Mouse (Mus musculus) layer of hippocampus, postnatal 36 days (tissue): ENCODE measurements around the gene Raet1d. TPM values are rescaled to one million over a fixed set of nuclear protein-coding genes. Genes with fewer than 3 reads are reported as not detected.
"Not testable (repeated sequence)": the region's sequence is repeated elsewhere in the genome, so short reads cannot be mapped to it uniquely, and the experiment has no call there.

Experiments
- DNase-seq, 2 experiments: peaks; one replicate each; pipeline ENCODE4 v3.0.0; 2022
- total RNA-seq, 2 experiments: library from RNA; stranded (reverse); gene quantifications; 2 replicates each; pipeline ENCODE4 v1.2.3; 2021

Raet1d gene
- not detected for total RNA-seq

GRCm38 (mm10) chr10:22360252-22360651 lies at the start of gene Raet1d:
TSS of gene Raet1d (plus strand) at chr10:22360552.
- not testable (repeated sequence) for DNase-seq

- no peak for DNase-seq
These were observed 37.5 kb upstream of the Raet1d start for GRCm38 (mm10) chr10:22322858-22323257.

DNA sequence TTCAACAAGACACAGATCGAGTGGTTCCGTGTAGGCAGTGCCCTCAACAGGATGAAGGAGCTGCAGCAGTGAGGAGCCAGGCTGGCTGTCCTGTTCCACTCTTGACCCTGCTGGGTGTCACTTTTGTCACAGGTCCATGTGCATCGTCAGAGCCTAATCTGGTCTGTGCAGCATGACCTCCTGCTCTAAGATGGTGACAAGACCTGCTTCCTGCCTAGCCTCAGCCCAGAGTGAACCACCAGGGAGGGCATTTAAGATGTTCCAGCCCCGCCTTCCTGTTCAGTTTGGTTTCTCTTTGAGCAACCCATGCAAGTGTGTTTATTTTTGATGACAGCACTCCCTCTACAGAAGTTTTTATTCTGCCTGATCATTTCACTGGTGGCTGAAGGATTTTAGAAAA lies 14.6 kb upstream of the Raet1d start:
- DNase-seq, result not testable (repeated sequence)

- DNase-seq, result not testable (repeated sequence)
These were observed 6.7 kb upstream of the Raet1d start for GRCm38 (mm10) chr10:22353548-22354195.

- DNase-seq, result not testable (repeated sequence)
These were observed 6.2 kb upstream of the Raet1d start for GRCm38 (mm10) chr10:22354196-22354574.

GRCm38 (mm10) chr10:22357373-22357772 lies 3.0 kb upstream of the Raet1d start:
- not testable (repeated sequence) for DNase-seq

- not testable (repeated sequence) for DNase-seq
These were observed 605 bp downstream of the Raet1d start for GRCm38 (mm10) chr10:22360957-22361356.

DNA sequence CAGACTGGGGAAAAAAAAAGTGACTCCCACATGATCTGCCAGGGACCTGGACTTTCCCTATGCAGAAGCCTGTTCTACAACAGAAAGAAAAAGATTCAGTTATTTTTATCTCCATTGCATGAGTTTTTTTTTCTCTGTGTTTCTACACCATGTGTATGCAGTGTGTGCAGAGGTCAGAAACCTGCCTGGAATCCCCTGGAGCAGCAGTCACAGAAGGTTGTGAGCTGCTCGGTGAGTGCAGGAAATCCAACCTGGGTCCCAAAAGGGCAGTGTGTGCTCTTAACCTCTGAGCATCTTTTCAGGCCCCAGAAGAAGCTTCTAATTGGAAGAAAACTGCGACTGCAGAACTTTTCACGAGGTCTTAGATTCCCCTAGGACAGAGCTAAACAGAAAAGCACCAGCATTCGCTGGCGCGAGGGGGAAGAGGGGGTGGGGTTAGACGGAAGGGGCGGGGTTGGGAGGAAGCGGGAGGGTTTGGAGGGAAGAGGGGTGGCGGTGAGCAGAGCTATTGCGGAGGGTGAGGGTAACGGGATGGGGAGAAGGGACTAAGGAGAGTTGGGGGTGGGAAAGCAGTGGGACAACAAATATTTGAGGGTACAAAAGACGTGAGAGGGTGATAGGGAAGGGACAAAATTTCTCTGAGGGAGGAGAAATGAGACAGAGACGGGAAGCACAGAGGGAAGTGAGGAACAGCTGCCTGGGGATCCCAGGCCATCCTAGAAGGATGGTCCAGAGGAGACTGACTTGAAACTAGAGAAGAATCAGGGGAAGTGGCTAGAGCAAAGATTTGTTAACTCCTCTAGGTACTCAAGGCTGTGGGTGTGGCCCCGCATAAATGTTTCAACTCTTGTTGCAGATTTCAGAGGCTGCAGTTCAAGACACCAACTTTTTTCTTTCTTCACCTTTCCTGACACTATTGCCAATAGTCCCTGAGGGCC lies 1.3 kb downstream of the Raet1d start:
- DNase-seq, result not testable (repeated sequence)

DNA sequence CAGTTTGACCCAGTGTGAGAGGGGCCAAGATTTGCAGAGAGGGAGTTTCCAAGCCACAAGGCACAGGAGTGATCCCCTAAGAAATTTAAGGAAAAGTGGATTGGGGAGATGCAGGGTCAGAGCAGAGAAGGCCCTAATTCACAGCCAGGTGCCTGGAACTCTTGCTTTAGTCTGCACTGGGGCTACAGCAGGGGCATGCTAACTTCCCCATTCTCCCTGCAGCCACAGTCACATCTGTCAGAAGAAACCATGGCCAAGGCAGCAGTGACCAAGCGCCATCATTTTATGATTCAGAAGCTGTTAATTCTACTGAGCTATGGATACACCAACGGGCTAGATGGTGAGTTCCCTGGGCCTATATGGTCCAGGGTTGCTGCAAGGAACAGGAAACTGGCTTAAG lies 2.1 kb downstream of the Raet1d start:
- not testable (repeated sequence) for DNase-seq

DNA sequence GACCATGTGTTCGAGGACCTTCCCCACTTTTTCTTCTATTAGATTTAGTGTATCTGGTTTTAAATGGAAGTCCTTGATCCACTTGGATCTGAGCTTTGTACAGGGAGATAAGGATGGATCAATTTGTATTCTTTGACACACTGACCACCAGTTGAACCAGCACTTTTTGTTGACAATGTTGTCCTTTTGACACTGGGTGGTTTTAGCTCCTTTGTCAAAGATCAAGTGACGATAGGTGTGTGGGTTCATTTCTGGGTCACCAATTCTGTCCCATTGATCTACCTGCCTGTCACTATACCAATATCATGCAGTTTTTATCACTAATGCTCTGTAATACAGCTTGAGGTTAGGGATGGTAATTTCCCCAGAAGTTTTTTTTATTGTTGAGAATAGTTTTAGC lies 4.6 kb downstream of the Raet1d start:
- DNase-seq, result not testable (repeated sequence)

DNA sequence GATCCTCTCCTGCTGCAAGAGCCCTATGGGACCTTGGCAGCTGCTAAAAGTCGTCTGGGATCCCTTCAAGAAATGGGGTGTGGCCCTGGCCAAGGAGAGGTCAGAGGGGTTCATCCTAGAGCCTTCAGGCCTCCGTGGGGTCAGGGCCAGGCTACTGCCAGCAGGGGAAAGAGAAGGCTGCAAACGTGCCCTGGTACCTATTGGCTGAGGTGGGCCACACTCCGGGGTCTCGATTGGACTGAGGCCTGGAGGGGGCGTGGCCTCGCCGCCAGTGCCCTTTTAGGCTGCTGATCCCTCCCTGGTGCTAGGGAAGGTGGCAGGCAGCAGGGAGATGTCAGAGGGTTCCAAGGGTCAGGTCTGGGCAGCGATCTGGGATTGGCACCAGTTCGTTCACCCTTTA lies 20.9 kb downstream of the Raet1d start:
- not testable (repeated sequence) for DNase-seq

DNA sequence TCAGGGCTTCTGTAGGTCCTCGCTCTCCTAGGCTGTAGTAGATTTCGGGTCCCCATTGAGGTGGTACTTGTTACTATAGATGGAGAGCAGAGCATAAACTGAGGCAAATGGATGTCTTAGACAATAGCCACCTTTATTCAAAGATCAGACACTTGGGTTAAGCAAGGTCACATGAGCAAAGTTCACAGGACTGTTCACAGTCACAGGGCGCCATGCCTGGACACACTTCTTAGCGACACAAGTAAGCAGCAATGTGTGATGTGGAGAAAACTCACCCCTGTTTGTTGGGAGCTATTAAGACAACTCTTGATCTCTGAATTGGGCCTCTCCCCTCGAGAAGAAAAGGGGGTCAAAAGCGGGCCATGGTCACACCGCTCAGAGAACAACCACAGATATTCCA lies 29.8 kb downstream of the Raet1d start:
- not testable (repeated sequence) for DNase-seq

DNA sequence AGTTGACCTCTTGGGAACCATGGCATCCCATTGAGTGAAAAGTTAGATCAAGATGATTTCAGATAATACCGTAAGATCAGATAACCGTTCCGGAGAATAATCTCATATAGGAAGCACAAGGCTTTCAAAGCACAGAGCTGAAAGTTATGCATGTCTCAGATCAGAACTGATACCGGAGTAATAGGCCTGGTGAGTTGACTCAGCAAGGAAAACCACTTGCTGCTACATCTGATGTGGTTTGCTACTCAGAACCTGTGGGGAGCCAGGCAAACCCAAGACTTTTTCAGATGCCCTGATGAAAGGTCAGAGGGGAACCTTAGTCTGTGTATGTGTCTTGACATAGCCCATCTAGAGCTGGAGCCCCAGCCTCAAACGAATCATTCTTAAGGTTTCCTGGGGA lies 31.3 kb downstream of the Raet1d start:
- not testable (repeated sequence) for DNase-seq

- DNase-seq, result not testable (repeated sequence)
These were observed 32.9 kb downstream of the Raet1d start for GRCm38 (mm10) chr10:22393028-22393824.

DNA sequence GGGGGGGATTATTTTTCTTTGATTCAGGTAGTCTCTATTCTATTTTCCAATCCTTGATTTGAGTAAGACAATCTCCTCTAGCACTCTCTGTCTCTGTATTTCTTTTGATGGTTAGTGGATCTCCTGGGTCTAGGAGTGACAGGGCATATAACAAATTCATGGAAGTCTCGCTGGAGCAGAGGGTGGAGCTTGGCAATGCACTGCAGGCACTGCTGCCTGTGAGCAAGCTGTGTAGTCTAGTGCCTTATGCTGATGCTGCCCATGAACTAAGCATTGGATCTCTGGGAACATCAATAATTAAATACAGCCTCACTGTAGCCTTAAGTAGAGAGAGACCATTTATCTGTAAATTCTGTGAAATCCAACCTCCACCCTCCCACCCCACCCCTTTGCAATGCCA lies 36.3 kb downstream of the Raet1d start:
- not testable (repeated sequence) for DNase-seq

DNA sequence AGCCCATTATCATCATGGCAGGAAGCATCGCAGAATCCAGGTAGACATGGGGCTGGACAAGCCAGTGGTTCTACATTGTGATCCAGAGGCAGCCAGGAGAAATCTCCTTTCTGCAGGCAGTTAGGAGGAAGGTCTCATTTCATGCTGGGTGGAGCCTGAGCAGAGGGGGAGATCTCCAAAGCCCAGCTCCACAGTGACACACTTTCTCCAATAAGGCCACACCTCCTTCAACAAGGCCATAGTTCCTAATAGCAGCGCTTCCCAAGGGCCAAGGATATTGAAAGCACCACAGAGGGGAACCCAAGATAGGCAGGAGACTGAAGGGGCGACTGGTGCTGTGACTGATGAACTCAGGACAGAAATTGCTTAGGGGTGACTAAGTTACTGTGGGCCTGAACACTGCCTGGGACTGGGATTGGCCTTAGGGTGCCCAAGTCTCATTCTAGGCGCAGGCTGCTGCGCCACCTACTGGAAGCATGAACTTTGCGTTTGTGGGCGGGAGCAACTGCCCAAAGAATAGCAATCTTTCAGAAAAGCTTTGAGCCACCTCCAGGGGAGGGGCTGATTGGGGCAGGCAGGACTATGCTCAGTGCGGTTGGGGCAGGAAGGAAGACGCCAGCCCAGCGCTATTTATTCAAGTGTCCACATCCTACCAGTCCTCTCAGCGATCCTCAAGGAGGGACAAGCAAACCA lies 42.0 kb downstream of the Raet1d start:
- peak; percentile 12 to 14 for DNase-seq

GRCm38 (mm10) chr10:22413702-22414494 lies 53.5 kb downstream of the Raet1d start:
- DNase-seq, result peak in 1 of 2 experiments; percentile 8
